Mouse (Mus musculus): ENCODE results near the gene Topbp1. TPM values are rescaled to one million over a fixed set of nuclear protein-coding genes. Genes with fewer than 3 reads are reported as not detected.

The Topbp1 gene
- polyA plus RNA-seq (2012), result 45.7 and 55.1 TPM in 2 replicates

- no peak for TF ChIP-seq GATA1 (IDR thresholded peaks at IDR 0.05; ENCODE audit: low read length)
These were observed at the start of gene Topbp1, which contains the start of gene 1300017J02Rik for GRCm38 (mm10) chr9:103304927-103305326. Gene Topbp1, plus strand, starts transcription at chr9:103305215. Gene 1300017J02Rik, minus strand, starts transcription at chr9:103305082.

- TF ChIP-seq GATA1 (IDR thresholded peaks at IDR 0.05; ENCODE audit: low read length), result no peak
These were observed 39.2 kb upstream of the Topbp1 start for GRCm38 (mm10) chr9:103265778-103266177.

DNA sequence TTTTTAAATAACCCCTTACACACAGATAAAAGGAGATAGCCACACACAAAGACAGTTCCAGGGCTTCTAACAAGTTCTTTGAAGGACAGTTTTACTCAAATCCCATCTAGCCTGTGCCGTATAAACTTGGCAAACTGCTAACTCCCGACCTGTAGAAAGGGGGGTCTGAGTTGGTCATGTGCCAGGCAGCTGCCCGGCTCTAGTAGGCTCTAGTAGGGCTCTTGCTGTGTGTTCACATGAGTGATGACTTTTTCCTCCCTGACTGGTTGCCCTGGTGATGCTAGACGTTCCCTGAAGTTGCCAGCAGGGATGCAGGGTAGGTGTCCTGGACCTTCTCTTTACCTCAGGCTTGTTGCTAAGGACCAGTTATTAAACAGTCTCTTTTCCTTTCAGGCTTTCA, 33.9 kb upstream of the Topbp1 start:
- TF ChIP-seq GATA1 (IDR thresholded peaks at IDR 0.05; ENCODE audit: low read length), result no peak

DNA sequence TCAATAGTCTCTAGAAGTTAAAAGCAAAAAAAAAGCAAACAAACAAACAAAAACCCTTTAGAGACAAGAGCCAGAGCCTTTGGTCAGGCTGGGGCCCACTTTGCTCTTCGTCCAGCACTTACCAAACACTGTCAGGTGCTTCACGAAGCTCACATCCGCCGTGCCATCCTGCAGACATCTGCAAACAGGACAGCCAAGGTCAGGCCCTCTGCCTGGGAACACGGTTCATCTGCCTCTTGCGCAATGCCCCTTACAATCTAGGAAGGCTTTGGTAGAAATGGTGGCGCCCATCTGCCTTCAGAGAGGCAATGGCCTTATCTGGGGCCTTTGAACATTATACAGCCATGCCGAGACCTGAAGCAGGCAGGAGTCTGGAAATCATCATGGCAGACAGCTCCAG, 30.2 kb upstream of the Topbp1 start:
- no peak for TF ChIP-seq GATA1 (IDR thresholded peaks at IDR 0.05; ENCODE audit: low read length)

DNA sequence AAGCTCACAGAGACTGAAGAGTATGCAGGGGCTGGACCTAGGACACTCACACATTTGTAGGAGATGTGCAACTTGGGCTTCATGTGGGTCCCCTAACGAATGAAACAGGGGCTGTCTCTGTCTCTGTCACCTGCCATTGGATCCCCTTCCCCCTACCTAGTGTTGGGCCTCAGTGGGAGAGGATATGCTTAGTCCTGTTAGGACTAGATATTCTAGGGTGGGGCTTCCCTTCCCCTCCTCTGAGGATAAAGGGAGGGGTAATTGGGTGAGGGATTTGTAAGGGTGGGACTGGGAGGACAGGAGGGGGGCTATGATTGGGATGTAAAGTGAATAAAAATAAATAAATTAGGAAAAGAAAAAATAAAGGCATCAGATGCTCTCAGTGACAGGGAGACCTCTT, 29.3 kb upstream of the Topbp1 start:
- TF ChIP-seq GATA1 (IDR thresholded peaks at IDR 0.05; ENCODE audit: low read length), result no peak

- no peak for TF ChIP-seq GATA1 (IDR thresholded peaks at IDR 0.05; ENCODE audit: low read length)
These were observed 28.1 kb upstream of the Topbp1 start for GRCm38 (mm10) chr9:103276876-103277275.

DNA sequence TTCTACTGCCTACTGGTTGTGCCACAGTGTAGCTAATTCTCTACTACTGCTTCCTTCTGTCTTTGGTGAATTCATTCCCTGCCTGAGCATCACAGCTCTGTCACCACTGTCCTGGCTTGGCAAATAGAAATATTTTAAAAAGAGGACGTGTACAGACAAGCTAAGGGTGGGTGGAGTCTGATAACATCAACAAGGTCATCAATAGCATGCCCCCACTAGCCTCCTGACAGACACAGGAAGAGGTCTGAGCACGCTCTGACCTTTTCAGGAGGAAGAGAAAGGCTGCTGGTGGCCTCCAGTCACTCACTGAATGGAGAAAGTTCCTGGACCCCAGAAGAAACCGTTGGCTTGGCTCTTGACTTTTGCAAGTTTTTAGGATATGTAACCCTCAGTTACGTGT, 18.6 kb upstream of the Topbp1 start:
- TF ChIP-seq GATA1 (IDR thresholded peaks at IDR 0.05; ENCODE audit: low read length), result no peak

DNA sequence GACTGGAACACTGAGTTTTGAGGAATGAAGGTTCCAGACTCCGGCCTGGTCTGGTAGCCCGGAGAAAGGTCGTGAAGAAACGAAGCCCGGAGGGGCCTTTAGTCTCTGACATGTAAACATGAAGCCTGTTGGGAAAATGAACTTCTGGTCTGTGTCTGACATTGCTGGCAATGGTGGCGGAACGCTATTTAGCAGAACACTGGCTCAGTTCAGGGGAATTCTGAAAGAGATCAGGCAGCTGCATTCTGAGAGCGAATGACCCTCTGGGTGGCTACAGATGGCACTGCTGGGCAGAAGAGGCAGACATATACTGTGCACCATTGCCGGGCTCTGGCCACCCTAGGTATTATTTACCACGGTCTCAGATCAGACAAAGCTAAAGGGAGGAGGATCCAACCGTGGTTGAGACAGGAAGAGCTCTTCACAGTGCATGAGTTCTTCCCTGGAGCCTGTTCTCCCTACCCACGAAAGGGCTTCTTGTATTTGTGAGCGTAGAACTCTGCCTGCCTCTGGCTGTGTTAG, 18.1 kb upstream of the Topbp1 start:
- TF ChIP-seq GATA1 (IDR thresholded peaks at IDR 0.05; ENCODE audit: low read length), result no peak

GRCm38 (mm10) chr9:103287840-103288488, 17.1 kb upstream of the Topbp1 start:
- TF ChIP-seq GATA1 (IDR thresholded peaks at IDR 0.05; ENCODE audit: low read length), result no peak

GRCm38 (mm10) chr9:103288489-103289180, 16.4 kb upstream of the Topbp1 start:
- no peak for TF ChIP-seq GATA1 (IDR thresholded peaks at IDR 0.05; ENCODE audit: low read length)

GRCm38 (mm10) chr9:103294507-103294906, 10.5 kb upstream of the Topbp1 start:
- no peak for TF ChIP-seq GATA1 (IDR thresholded peaks at IDR 0.05; ENCODE audit: low read length)

DNA sequence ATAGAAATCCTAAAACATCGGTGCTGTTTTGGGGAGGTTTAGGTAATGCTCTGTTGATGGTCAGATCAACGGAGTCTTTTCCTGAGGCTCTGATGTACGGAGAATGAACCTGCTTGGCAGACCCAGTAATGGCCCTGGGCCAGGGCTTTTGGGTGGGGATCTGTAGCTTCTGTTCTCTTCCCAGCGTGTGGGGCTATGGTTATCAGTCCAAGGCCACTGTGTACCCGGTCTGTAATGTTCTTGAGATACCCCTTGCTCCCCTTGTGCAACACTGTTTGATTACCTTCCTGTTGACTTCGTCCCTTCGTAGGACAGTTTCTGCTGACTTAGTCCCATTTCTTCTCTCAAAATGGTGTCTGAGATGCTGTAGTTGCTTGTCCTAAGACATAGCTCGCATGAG, 3.9 kb upstream of the Topbp1 start:
- TF ChIP-seq GATA1 (IDR thresholded peaks at IDR 0.05; ENCODE audit: low read length), result no peak

DNA sequence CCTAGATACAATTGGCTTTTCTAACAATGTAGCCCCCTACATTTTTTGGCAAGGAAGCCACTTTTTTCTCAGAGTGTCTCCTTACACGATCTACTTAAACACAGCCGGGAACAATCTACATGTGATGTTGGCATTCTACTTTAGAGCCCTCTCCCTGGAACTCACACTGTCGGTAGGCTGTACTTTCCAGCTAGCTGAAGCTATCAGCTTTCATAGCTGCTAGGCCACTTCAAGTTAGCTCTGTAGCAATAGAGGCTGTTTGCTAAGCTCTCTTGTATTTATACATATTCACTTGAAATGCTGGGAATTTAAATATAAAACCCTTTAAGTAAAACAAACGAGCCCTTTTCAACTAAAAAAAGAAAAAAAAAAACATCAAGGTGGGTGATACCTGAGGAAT, 2.8 kb upstream of the Topbp1 start:
- no peak for TF ChIP-seq GATA1 (IDR thresholded peaks at IDR 0.05; ENCODE audit: low read length)

GRCm38 (mm10) chr9:103302666-103303065, 2.3 kb upstream of the Topbp1 start:
- TF ChIP-seq GATA1 (IDR thresholded peaks at IDR 0.05; ENCODE audit: low read length), result no peak

DNA sequence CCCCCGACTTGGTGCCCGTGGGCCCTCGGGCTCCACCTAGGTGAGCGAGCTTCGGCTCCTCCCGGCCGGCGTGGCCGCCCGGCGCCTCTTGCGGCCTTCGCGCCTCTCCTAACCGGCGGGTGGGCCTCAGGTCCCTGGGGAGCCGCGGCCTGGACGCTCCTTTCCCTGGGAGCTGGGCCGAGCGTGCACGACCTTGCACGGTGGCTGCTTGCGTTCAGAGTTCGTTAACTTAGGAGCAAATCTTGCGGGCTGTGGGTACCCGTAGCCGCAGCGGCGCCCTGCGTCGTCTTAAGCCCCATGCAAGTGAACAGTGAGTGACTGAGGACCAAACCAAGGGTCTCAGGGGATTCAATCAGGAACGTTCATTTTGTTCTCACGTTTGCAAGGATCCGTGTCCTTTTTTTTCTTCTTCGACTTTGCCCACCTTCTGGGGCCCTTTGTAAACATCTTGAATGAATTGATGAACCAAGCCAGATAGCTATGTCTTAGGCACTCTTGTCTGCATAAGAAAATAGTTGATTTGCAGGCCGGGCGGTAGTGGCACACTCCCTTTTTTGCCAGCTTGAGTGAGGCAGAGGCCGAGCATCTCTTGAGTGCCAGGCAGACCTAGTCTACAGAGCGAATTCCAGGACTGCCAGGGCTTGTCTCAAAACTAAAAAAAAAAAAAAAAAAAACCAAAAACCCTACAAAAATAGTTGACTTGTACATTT, 472 bp downstream of the Topbp1 start:
- no peak for TF ChIP-seq GATA1 (IDR thresholded peaks at IDR 0.05; ENCODE audit: low read length)

DNA sequence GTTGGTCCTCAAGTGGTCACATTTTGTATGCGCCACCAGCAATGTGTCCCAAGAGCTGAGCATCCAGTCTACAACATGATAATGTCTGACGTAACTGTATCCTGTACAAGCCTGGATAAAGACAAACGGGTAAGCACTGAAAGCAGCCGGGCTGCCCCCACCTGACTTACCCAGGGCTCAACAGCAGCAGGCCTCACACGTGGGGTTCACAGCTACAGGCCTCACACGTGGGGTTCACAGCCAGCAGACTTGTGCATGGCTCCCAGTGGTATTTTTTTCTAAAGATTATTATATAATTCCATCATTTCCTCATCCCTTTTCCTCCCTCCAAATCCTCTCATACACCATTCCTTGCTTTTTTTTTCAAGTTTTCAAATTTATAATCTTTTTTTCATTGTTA, 4.8 kb downstream of the Topbp1 start:
- no peak for TF ChIP-seq GATA1 (IDR thresholded peaks at IDR 0.05; ENCODE audit: low read length)

Data from G1E-ER4 (cell line).